Mouse (Mus musculus): ENCODE results near the gene Tspan32. TPM values are rescaled to one million over a fixed set of nuclear protein-coding genes. Genes with fewer than 3 reads are reported as not detected.

Tspan32 gene
- total RNA-seq, 2 experiments from 2014 or later, result 0.22 to 0.47 TPM

DNA sequence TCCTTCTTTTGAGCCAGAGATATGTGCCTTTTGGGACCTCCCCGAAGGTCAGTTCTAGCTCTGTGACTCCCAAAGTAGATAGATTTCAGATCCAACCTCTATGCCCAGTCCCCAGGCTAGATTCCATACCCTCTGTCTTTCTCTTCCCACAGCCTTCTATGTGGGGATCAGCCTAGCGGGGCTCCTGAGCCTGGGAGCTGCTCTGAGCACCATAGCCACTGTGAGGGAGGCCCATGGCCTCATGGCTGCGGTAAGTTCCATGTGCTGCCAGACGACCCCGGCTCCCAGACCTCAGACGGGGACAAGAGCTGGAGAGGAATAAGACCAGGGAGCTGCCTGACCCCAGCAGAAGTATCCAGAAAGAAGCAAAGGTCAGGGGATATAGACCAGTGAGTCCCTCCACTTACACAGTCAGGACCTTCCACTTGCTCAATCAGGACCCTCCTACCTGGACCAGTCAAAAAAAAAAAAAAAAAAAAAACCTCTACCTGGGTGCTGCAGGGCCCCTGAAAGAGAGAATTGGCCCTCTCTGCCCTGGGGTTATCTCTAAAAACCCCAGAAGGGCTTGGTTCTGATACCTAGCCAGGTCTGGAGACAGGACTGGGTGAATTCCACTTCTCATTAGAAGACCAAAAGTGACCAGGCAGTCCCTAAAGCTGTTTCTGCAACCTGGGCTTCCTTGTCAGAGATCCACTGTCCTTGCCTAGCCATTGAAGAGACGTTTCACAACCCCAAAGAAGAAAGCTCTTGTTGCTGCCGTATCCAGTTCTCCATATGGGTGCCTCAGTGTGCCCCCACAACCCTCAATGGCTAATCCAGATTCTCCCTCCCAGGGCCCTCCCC is 2.1 kb downstream of the Tspan32 start:
- intact Hi-C loops (cut with DNase I; ENCODE audit: low total_unique reads), result loop anchor here (2.0 to 10.0 kb wide), 3 partner anchors 80 to 468 kb away; partner anchors contain the start of gene Slc22a18
- DNase-seq, result no peak

DNA sequence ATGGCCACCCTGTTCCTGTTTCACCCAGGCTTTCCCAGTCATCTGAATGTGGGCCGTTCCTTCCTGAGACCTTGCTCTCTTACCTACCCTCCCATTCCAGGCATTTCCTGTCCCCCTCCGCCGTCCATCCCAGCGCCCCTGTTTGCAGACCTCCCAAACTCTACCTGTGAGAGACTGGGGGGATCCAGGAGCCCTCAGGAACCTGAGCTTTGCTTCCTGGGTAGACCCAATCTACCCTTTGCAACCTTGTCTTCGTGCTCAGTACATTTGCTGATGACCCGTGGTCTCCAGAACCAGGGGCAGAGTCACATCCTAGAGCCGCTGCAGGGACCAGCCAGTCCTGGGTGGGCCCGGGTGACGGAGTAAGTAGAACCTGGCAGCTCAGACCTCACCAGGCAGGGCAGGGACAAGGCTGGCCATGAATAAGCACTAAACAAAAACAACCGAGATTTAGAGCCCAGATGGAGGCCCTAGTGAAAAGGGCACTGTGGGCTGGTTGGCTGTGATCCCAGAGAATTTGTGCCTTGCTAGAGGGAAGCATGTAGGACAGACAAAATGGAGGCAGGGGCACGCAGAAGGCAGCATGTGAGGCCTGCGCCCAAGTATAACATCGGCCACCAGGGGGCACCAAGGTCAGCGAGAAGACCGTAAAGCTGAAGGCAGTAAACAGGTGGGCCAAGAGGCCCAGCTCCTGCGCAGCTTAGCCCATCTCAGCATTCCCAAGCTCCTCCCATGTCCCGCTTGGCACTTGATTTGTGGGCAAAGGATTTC is 2.9 kb downstream of the Tspan32 start:
- DNase-seq, result peak; percentile 94
- intact Hi-C loops (cut with DNase I; ENCODE audit: low total_unique reads), result loop anchor here (2.0 to 10.0 kb wide), 3 partner anchors 79 to 467 kb away; partner anchors contain the start of gene Slc22a18

DNA sequence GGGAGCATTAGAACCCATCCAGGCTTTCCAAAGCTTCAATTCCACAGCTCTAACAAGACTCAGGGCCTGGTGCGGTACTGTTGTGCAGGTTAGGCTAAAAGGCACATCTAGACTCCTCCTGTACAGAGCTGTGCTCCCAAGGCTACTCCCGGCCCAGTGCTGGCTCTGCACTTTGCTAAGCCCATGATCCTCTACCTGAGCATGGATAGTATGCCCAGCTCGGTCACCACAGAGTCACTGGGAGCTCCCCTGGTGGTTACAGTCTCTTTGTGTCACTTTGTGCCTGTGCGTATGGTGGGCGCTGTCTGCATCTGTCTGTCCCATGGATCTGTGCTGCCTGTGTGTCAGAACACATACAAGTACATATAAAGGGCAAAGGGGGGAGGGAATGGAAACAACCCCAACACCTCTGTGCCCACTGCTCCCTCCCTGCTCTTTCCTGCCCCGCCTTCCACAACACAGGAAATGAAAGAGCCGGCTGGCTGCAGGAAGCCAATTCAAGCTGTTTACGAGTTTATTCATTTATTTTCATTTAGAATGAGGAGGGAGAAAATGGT is 3.6 kb downstream of the Tspan32 start:
- intact Hi-C loops (cut with DNase I; ENCODE audit: low total_unique reads), result loop anchor here (5.0 to 10.0 kb wide), 2 partner anchors 129 to 466 kb away; partner anchors contain the start of gene Slc22a18
- DNase-seq, result peak; percentile 49

DNA sequence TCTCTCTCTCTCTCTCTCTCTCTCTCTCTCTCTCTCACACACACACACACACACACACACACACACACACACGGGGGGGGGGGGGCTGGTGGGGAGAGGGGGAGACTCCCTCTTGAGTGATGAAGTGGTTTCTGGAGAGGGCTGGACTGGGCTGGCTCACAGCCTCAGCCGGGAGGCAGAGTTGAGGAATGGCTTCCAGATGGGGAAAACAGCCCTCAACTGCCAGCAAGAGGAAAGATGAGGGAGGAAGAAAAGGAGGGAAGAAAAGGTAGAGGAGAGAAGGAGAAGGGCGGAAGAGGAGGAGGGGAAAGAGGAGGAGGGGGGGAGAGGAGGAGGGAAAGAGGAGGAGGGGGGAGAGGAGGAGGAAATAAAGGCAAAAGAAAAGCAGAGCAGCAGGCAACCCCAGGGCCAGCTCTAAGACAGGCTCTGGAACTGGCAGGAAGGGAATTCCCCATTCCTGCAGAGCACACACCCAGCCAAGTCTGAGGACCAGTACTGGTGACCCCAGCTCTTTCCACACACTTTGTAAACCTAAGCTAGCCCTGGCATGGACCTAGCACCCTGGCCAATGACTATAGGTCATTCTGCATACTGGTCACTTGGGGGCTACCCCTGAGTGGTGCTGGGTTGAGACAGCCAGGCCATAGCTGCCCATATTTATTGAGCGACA is 4.3 kb downstream of the Tspan32 start:
- intact Hi-C loops (cut with DNase I; ENCODE audit: low total_unique reads), result loop anchor here (5.0 to 10.0 kb wide), 2 partner anchors 128 to 466 kb away; partner anchors contain the start of gene Slc22a18

DNA sequence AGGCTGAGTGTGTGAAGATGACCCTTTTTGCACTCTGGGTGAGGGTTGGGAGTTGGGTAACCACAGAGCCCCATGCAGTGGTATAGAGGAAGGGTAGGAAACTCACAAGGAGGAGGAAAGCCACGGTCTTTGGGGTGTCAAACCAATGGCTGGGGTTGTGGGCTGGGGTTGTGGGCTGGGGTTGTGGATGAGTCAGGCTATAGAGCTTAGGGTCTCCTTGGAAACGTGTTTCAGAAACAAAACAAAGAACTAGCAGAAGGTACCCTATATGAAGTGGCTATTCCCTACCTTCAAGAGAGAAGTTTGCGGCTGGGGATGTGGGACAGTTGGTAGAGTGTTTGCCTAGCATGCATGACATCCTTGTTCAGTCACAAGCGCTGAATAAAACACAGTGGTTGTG is 5.2 kb downstream of the Tspan32 start:
- intact Hi-C loops (cut with DNase I; ENCODE audit: low total_unique reads), result loop anchor here (5.0 to 10.0 kb wide), 2 partner anchors 127 to 465 kb away; partner anchors contain the start of gene Slc22a18
- DNase-seq, result no peak

More for the DNA sequence above, 4.3 kb downstream of the Tspan32 start:
- DNase-seq, result peak; percentile 70

DNA sequence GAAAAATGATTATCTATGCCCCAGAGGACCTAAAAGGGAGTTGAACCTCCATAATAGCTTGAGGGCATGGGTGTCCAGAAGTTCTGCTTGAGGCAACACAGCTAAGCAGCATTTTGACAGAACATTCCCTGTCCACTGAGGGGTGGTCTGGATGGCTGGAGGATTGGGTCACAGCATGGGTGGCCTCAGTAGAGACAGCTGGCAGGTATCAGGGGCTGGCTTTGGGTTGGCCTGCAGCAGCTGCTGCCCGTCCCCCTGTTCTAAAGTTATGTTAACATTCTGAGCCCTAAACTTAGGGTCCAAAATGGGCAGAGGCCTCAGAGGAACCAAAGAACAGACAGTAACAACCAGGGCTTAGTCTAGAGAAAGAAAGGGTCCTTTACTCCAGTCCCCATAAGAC is 6.4 kb downstream of the Tspan32 start:
- DNase-seq, result no peak
- intact Hi-C loops (cut with DNase I; ENCODE audit: low total_unique reads), result no loop called here

DNA sequence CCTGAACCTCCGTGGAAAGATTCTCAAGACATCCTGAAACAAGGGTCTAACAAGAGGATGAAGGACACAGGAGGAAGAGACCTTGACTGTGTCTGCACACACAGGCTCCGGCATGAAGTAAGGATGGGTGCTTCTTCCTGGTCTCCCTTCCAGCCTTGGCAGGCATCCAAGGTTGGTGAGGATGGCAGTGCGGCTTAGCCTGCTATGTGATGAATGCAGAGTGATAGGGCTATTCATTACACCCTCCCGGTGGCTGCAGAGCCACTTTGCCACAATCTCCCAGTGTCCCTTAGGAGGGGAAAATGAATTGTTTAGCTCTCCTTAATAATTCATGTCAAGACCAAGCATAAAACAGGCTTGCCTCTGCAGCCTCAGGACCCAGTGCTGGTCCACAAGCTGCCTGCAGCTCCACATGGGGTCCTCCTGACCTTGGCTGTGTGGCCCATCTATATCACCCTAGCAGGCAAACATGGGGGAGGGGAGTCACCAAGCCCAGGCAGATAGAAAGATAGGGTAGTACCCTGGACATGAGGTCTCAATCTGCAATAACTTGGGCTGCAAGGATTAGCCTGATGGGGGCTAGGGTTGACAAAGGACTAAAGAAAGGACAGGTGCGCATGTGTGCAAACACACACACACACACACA is 7.5 kb downstream of the Tspan32 start:
- intact Hi-C loops (cut with DNase I; ENCODE audit: low total_unique reads), result no loop called here
- DNase-seq, result peak; percentile 40

DNA sequence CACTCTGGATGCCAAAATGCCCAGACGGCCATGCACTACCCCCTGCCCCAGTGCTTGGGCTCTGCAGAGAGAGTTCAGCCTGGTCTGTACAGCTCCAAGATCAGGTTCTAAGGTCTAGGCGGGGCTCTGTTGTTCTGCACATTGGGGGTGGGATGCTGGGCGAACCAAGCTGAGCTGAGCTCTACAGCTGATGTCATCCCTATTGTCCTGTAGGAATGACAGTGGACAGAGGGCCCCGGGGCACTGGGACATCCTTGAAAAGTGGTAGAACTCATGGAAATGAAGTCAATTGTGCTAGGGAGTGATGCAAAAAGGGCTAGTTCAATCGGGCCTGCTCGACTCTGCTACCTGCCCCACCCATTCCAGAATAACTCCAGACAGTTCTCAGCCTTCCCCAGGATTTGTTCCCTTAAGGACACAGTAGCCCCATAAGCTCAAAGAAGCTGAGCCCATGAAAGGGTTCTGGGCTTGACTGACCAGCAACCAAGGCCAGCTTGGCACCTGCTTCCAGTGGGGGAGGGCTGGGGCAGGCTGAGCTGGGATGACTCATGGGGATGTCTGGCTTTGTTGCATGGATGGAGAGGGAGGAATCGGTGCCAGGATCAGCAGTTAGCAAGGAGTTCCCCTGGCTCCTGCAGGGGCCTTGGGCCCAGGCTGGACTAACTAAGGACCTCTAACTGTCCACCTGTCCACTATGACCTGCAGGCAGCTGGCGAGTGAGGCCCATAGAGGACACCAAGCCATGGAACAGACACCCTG is 8.8 kb downstream of the Tspan32 start:
- intact Hi-C loops (cut with DNase I; ENCODE audit: low total_unique reads), result no loop called here
- peak; percentile 90 for DNase-seq

DNA sequence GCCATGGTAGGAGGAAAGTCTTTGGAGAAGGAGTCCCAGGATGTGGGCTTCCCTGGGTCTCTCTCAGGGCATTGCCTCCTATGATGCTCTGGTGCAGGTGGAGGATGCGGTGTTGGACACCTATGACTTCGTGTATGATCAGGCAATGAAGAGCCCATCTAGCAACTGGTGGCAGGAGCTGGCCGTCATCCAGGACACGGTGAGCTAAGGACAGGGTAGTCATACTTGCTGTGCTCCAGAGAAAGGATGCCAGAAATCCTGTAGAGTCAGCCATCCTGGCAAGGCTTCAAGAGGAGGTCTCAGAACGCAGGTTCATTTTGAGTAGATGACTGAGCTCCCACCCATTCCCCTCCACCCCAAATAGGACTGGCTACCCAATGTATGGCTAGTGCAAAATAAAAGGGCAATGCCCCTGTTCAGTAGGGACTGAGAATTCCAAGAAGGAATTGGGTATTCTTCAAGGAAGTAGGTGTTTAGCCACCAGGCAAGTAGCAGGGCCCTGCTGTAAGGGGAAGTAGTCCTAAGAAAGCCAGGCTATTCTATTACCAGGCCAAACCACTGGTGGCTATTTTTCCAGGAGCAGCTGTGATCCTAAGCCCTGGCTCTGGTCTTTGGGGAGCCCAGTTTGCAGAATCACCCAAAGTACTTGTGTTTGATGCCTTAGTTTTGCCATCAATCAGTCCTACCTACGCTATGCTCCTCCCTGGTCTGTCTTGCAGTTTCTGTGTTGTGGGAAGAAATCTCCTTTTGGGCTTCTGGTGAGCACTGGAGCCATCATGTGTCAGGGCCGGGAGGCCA is 10.2 kb downstream of the Tspan32 start:
- intact Hi-C loops (cut with DNase I; ENCODE audit: low total_unique reads), result loop anchor here (5.0 kb wide), 1 partner anchor 37 kb away; the partner anchor contains the start of gene Cd81
- no peak for DNase-seq

DNA sequence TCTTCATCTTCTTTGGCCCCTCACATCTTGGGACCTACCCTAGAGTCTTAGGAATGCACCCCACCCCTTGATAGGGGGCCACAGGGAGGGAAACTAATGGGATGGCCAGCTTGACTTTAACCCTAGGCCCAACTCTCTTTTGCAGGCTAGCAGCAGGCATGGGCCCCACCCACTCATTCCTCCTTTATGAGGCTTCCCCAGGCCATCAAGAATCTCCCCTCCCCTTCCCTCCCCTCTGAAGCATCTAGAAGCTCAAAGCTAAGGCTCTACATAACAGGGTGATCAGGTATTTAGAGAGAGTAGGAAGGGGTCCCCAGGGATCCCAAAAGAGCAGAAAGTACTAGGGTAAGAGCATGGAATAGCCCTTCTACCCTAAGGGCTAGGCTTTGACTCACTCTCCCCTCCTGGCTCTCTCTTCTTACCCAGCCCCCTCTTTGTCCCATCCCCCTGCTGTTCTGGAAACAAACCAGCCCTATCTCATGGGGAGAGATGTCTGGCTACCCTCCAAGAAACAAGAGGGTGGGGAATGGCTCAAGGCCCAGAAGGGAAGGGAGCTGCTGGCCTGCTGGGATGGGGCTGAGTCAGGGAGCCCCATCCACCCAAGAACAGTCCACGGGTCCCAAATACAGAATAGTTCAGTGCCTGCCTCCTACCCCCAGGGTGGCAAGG is 11.0 kb downstream of the Tspan32 start:
- intact Hi-C loops (cut with DNase I; ENCODE audit: low total_unique reads), result loop anchor here (5.0 kb wide), 1 partner anchor 36 kb away; the partner anchor contains the start of gene Cd81
- peak; percentile 57 for DNase-seq

DNA sequence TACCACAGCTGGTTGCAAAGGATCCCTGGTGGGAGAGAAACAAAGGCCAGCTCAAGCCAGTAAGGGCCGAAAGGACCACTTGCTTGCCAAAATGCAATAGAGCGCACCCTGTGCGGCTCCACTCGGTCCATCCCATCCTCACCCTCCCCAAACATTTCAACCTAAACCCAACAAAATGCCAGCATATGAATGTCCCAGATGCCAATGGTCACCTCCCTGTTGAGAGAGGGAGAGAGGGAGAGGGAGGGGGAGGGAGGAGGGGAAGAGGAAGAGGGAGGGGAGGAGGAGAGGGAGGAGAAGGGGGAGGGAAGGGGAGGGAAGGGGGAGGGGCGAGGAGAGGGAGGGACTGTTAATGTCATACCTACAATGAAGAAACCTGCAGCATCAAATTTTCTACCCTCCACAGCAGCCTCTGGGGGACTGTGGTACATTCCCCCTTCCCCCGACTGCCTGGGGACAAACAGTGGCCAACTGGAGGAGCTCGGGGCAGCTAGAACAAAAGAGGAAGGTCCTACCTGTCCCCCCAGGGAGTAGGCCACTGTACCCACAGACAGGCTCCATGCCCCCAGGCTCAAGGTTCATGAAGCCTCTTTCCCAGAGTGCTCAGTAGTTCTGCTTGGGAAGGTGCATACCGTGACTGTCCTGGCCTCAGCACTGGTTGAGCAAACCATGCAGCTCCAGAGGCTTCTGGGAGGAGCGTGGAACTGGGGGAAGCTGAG is 11.7 kb downstream of the Tspan32 start:
- intact Hi-C loops (cut with DNase I; ENCODE audit: low total_unique reads), result loop anchor here (5.0 kb wide), 1 partner anchor 36 kb away; the partner anchor contains the start of gene Cd81
- no peak for DNase-seq

DNA sequence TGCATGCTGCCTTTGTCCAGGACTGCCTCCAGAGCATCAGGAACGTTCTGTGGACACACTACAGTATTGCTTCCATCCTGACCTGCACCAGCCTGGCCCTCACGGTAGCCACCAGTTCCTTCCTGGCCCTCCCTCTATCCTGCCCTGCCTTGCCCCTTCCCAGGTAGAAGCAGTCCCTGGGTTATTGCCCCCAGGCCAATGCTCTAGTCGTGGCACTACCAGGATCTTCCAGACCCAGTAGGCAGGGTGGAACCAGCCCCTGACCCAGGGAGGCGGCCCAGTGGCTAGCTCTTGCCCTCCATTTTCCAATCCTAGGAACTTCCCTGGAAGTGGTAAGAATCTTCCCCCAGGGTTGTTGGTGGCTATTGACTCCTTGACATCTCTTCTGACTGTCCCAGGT is 12.3 kb downstream of the Tspan32 start:
- DNase-seq, result no peak
- intact Hi-C loops (cut with DNase I; ENCODE audit: low total_unique reads), result loop anchor here (5.0 kb wide), 1 partner anchor 35 kb away; the partner anchor contains the start of gene Cd81

DNA sequence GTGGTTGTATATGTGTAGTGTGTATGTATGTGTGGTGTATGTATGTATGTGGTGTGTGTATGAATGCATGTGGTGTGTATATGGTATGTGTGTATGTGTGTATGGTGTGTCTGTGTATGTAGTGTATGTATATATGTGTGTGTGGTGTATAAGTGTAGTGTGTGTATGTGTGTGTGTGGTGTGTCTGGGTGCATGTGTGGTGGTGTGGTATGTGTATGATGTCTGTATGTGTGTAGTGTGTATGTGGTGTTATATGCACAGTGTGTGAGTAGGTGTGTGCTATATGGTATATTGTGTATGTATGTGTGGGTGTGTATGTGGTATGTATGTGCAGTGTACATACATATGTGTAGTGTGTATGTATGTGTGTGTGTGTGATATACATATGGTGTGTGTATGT is 15.2 kb downstream of the Tspan32 start:
- no peak for DNase-seq
- intact Hi-C loops (cut with DNase I; ENCODE audit: low total_unique reads), result no loop called here

DNA sequence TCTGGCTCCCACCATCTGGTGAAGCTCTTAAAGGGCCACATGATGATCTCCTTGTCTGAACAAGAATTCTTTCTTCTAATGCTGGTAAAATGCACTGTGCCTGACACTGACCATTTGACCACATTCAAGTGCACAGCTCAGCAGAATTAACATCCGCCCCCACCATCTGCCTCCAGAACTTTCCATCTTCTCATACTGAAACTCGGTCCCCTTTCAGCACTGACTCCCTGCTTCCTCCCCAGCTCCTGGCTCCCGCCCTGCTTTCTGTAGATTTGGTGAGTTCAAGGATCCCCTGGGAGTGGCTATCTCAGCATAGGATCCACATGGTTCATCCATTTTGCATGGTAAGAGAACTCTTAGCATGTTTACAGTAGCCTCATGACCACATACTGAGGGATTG is 15.9 kb downstream of the Tspan32 start:
- DNase-seq, result no peak
- intact Hi-C loops (cut with DNase I; ENCODE audit: low total_unique reads), result no loop called here

DNA sequence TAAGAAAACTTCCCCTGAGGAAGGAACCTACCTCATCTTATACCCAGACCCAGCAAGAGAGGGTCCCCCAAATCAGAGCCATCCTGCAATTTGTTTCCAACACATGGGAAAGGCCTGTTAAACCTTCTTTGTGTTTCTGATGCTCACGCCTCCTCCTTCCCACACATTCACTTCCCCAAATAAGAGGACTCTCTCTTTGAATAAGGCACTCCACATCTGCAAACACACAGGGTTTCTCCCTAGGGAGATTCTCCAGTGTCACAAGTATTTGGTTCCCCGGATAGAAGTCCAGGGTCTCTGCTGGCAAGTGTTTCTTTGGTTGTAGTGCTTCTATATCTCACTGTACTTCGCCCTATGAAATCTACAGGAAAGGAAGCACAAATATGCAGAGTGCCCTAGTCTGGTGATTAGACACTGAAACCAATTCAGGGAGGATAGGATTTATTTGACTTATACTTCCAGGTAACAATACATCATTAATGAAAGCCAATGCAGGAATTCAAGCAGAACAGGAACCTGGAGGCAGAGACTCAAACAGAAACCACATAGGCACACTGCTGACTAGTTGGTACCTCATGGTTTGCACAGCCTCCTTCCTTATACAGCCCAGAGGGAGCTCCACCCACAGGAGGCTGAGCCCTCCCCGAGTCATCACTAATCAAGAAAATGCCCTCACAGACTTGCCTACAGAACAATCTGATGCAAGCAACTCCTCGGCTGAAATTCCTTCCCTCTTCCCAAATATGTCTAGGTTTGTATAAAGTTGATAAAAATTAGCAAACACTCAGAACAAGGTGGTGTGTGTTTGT is 16.7 kb downstream of the Tspan32 start:
- DNase-seq, result no peak
- intact Hi-C loops (cut with DNase I; ENCODE audit: low total_unique reads), result no loop called here
